Mouse (Mus musculus) Patski (cell line): Measurements from ENCODE around the gene Pus10. TPM values are rescaled to one million over a fixed set of nuclear protein-coding genes. Genes with fewer than 3 reads are reported as not detected.

Experiments used
- ATAC-seq: fragments of 100-300 bp; one replicate; pipeline ENCODE4 v1.8.0; 2021
- CTCF ChIA-PET: fragments of 350-600 bp; sonication (Branson Sonifier 250); formaldehyde crosslinking; loops from one replicate; lab custom pipeline; 2022; ENCODE audit warnings: inconsistent platforms; lab: Charles Lee
- POLR2A ChIA-PET: fragments of 350-600 bp; sonication (Branson Sonifier 250); formaldehyde crosslinking; loops from one replicate; lab custom pipeline; 2022; ENCODE audit warnings: antibody characterized with exemption, inconsistent platforms; lab: Charles Lee
- DNase-seq: peaks from one replicate; pipeline ENCODE4 v3.0.0-alpha.2; 2011; ENCODE audit warnings: low read depth, low spot score
- H3K27me3 ChIP-seq: fragments of 371-371 bp; one replicate; pipeline ENCODE4 v1.5.1; 2021
- CTCF ChIP-seq: fragments of 100-300 bp; IDR thresholded peaks from one replicate; pipeline ENCODE4 v1.5.1; 2021
- in situ Hi-C: fragments of 300-500 bp; cut with MboI; formaldehyde crosslinking; loops from 3 replicates; pipeline ENCODE4 v1.11.1; 2018; ENCODE audit warnings: low pct_unique_long_range_greater_than_20kb, mixed read lengths
- polyA plus RNA-seq: library from polyadenylated mRNA; unstranded; gene quantifications from one replicate; pipeline ENCODE4 v1.2.3, GENCODE M21; 2021

Gene Pus10
- polyA plus RNA-seq, 1 experiment from 2014 or later = 20.5 TPM

DNA sequence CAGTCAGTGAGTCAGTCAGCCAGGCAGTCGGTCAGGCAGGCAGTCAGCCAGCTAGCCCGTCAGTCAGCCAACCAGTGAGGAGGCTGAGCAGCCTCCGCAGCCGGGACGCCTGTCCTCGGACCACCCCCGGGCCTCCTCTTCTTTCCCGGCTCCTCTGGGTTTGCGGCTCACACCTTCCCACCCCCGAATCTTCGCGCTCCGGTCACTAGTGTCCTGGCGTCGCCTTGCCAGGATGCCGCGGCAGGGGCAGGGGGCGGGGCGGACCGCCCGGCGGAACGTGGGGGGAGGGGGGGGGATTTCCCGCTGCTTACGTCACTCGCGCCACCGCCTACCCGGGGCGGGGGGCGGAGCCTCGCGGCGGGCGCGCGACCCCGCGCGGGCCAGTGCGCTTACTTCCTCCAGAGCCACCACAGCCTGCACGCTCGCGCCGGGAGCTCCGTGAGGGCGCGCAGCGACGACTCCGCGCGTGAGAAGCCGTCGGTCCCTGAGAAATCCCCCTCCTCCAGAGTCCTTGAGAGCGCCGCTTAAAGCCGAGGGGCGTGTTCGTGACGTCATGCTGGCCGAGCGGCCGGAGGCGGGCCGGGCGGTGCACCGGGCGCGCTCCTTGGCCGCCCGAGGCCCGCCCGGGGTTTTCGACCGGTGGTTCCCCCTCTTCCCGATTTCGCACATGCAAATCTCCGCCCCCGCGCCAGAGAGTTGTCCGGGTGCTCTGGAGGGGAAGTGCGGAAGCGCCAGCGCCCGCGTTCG, 105.5 kb downstream of the Pus10 start, which contains the start of gene Rel:
TSS of gene Rel (minus strand) at position 211 of the 747 bp plus-strand sequence.
- ChIA-PET CTCF (interaction anchor here (1.1 to 1.4 kb wide), 2 partner anchors 92 to 112 kb away, joined by 3 to 5 read pairs; no protein-coding TSS in a partner anchor), POLR2A (no interaction called here)
- in situ Hi-C loops = loop anchor here (25.0 kb wide), 1 partner anchor 784 kb away; the partner anchor contains the start of genes Cct4, Commd1 and Gm28048
- peak; percentile 62 for DNase-seq
- H3K27me3 ChIP-seq = no peaks in the 10 kb centered on the region
- peak; percentile 86 for ATAC-seq
- TF ChIP-seq CTCF = no peak

DNA sequence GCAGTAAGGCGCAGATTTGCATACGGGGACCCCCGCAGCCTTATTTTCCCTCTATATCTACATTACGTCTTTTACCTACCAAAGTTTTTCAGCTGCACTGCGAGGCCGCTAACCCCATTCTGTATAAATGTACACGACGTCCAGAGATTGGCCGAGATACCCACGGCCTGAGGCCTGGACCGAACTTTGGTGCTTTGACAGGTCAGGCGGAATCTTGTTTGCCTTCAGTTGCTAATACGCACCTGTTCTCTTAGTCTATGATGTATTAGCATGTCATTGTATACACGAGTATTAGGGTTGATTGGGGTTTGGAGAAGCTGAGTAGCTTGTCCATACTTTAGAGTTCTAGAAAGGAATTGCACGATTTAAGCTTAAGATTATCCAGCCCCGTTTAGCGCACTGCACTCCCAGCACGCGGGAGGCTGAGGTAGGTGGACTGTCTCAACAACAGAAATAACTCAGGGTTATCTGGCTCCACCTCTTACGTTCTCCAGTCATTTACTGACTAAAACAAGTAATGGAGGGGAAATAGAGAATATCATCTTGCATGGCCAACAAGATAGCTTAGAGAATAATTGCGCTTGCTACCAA, 106.1 kb downstream of the Pus10 start:
- in situ Hi-C loops = loop anchor here (25.0 kb wide), 1 partner anchor 784 kb away; the partner anchor contains the start of genes Cct4, Commd1 and Gm28048
- POLR2A ChIA-PET = no interaction called here
- H3K27me3 ChIP-seq = no peaks in the 10 kb centered on the region
- DNase-seq (no peak), ATAC-seq (peak; percentile 12)
- CTCF ChIA-PET = interaction anchor here (1.6 kb wide), 1 partner anchor 20 kb away, joined by 3 read pairs; no protein-coding TSS in a partner anchor
- no peak for TF ChIP-seq CTCF

DNA sequence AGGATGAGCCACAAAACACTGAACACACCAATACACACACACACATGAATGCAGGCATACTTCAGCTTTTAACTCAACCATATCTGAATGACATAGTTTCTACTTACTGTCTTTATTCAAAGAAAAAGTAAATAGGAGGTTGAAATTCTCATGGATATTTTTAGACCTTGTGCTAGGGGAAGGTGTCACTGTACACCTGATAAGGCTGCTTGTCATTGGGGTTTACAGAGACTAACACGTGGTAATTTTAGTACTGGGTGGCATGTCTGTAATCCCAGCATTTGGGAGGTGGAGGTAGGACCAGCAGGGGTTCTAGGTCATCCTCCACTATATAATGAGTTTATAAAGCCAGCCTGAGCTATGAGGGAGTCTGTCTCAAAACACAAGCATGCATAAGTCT, 107.0 kb downstream of the Pus10 start:
- no peak for ATAC-seq
- in situ Hi-C loops = loop anchor here (25.0 kb wide), 1 partner anchor 785 kb away; the partner anchor contains the start of genes Cct4, Commd1 and Gm28048
- no peaks in the 10 kb centered on the region for H3K27me3 ChIP-seq
- ChIA-PET CTCF (interaction anchor here (1.6 kb wide), 1 partner anchor 19 kb away, joined by 3 read pairs; no protein-coding TSS in a partner anchor), POLR2A (no interaction called here)
- DNase-seq = no peak
- TF ChIP-seq CTCF = no peak

DNA sequence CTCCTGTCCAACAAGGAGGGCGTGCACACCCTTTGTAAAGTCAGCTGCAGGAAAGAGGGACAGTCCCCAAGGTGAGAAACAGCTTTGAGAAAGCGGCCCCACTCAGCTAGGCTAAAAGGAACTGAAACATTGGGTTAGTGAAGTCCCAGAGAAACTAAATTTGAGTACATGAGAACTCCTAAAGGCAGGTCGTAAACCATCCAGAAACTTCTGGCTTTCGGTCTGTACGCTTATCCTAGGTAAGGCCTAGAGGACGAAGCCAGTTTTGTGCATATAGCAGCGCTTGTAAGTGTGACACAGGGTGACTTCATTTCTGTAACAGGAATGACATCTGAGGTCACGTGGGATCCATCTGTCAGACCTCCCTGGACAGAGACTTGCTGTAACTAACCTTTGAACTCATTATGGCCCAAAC, 113.3 kb downstream of the Pus10 start:
- TF ChIP-seq CTCF = no peak
- ATAC-seq (no peak), DNase-seq (no peak)
- no peaks in the 10 kb centered on the region for H3K27me3 ChIP-seq
- in situ Hi-C loops = no loop called here
- ChIA-PET CTCF (no interaction called here), POLR2A (no interaction called here)

DNA sequence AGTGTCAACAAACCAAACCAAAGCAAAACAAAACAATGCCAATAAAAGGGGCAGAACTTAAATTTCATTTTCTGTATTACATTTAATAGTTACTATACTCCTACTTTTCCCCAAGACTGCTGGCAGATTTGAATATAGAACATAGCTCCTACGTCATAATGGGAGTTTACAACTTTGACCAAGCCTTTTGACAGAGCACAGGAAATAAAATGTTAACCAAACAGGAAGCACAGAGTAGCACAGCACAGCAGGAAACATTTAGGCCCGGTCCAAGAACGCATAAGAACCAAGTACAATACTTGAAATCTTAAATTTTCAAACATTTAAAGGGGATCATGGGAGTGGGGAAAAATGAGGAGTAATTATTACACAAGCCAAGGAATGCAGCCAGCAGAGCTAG, 116.6 kb downstream of the Pus10 start:
- in situ Hi-C loops = no loop called here
- POLR2A ChIA-PET = no interaction called here
- no peak for TF ChIP-seq CTCF
- CTCF ChIA-PET = no interaction called here
- DNase-seq = no peak
- no peak for ATAC-seq
- peaks cover 7% of the 10 kb centered on the region for H3K27me3 ChIP-seq

Other genes starting within 250 kb of the Pus10 start
- 91.4 TPM for gene Ahsa2, start 167.6 kb upstream of the Pus10 start, polyA plus RNA-seq
- gene 1700093K21Rik, start 144.5 kb upstream of the Pus10 start, polyA plus RNA-seq = not detected
- 20.0 TPM for gene 0610010F05Rik, start 32.0 kb upstream of the Pus10 start, polyA plus RNA-seq
- 35.4 TPM for gene Pex13, start 285 bp downstream of the Pus10 start, polyA plus RNA-seq
- 5.6 TPM for gene Rel, start 105.3 kb downstream of the Pus10 start, polyA plus RNA-seq
- 15.3 TPM for gene Papolg, start 229.6 kb downstream of the Pus10 start, polyA plus RNA-seq